Mouse (Mus musculus): ENCODE measurements at regions not wholly inside any gene's neighbourhood (a gene's known extent, or its start where the extent isn't known, plus 50 kb on each side); places are given as distances from the start of the nearest gene placed in this dataset.
A peak's percentile ranks its signal among the peaks of the same experiment; 100 is the strongest.

GRCm38 (mm10) chr7:98768460-98768859, 65.6 kb downstream of the Thap12 start:
- Histone ChIP-seq H3K79me2 (ENCODE audit: control insufficient read depth, insufficient read depth) (no peaks in the 10 kb centered on the region), H3K4me3 (no peak overlapping the region), H3K27me3 (ENCODE audit: control insufficient read depth, insufficient read depth, insufficient read length) (peaks cover 8% of the 10 kb centered on the region), H3ac (ENCODE audit: control insufficient read depth, insufficient read length) (no peak overlapping the region), H3K36me3 (ENCODE audit: control insufficient read depth, insufficient read depth) (no peaks in the 10 kb centered on the region), H3K4me2 (ENCODE audit: low read depth) (no peak overlapping the region)
- TF ChIP-seq TCF3 (IDR thresholded peaks at IDR 0.05; ENCODE audit: insufficient read length, low read depth) (no peak), USF1 (IDR thresholded peaks at IDR 0.05; ENCODE audit: low read depth) (peak; percentile 55)

GRCm38 (mm10) chr7:98769111-98769734, 65.7 kb upstream of the Wnt11 start:
- H3K4me2 ChIP-seq (ENCODE audit: low read depth), result no peak overlapping the region
- no peak for TF ChIP-seq MYOG (IDR thresholded peaks at IDR 0.05; ENCODE audit: control insufficient read depth in 1 of 3, insufficient read depth in 1 of 3, insufficient read length in 2 of 3, low read depth in 2 of 3)
- TF ChIP-seq TCF3 (IDR thresholded peaks at IDR 0.05; ENCODE audit: insufficient read length, low read depth), result no peak
- TF ChIP-seq CEBPB (IDR thresholded peaks at IDR 0.05; ENCODE audit: insufficient read depth, poor library complexity, severe bottlenecking), result no peak
- no peak for TF ChIP-seq POLR2A (IDR thresholded peaks at IDR 0.05; ENCODE audit: insufficient read length, low read depth)
- no peak for TF ChIP-seq TCF12 (IDR thresholded peaks at IDR 0.05; ENCODE audit: insufficient read depth, poor library complexity, severe bottlenecking)
- TF ChIP-seq SRF (IDR thresholded peaks at IDR 0.05; ENCODE audit: control insufficient read depth, insufficient read length, low read depth), result no peak
- TF ChIP-seq E2F4 (IDR thresholded peaks at IDR 0.05; ENCODE audit: insufficient read depth), result no peak
- no peak for TF ChIP-seq REST (IDR thresholded peaks at IDR 0.05; ENCODE audit: insufficient read depth, insufficient read length)
- no peak for TF ChIP-seq USF1 (IDR thresholded peaks at IDR 0.05; ENCODE audit: low read depth)
- TF ChIP-seq POLR2AphosphoS2 (IDR thresholded peaks at IDR 0.05; ENCODE audit: insufficient read length, low read depth), result no peak
- no peak for TF ChIP-seq MAX (IDR thresholded peaks at IDR 0.05; ENCODE audit: low read depth)
- TF ChIP-seq MYOD1 (IDR thresholded peaks at IDR 0.05; ENCODE audit: control insufficient read depth in 1 of 3, insufficient read length in 2 of 3, low read depth in 2 of 3), result no peak
- no peak overlapping the region for H3ac ChIP-seq (ENCODE audit: control insufficient read depth, insufficient read length)
- no peaks in the 10 kb centered on the region for H3K36me3 ChIP-seq (ENCODE audit: control insufficient read depth, insufficient read depth)
- no peaks in the 10 kb centered on the region for H3K79me2 ChIP-seq (ENCODE audit: control insufficient read depth, insufficient read depth)
- H3K27me3 ChIP-seq (ENCODE audit: control insufficient read depth, insufficient read depth, insufficient read length), result peaks cover 2% of the 10 kb centered on the region
- H3K4me3 ChIP-seq, result no peak overlapping the region

GRCm38 (mm10) chr7:98770257-98770890, 64.5 kb upstream of the Wnt11 start:
- no peak for TF ChIP-seq SRF (IDR thresholded peaks at IDR 0.05; ENCODE audit: control insufficient read depth, insufficient read length, low read depth)
- no peak for TF ChIP-seq E2F4 (IDR thresholded peaks at IDR 0.05; ENCODE audit: insufficient read depth)
- no peak for TF ChIP-seq TCF3 (IDR thresholded peaks at IDR 0.05; ENCODE audit: insufficient read length, low read depth)
- TF ChIP-seq POLR2AphosphoS2 (IDR thresholded peaks at IDR 0.05; ENCODE audit: insufficient read length, low read depth), result no peak
- TF ChIP-seq CEBPB (IDR thresholded peaks at IDR 0.05; ENCODE audit: insufficient read depth, poor library complexity, severe bottlenecking), result no peak
- no peak for TF ChIP-seq USF1 (IDR thresholded peaks at IDR 0.05; ENCODE audit: low read depth)
- TF ChIP-seq POLR2A (IDR thresholded peaks at IDR 0.05; ENCODE audit: insufficient read length, low read depth), result no peak
- TF ChIP-seq TCF12 (IDR thresholded peaks at IDR 0.05; ENCODE audit: insufficient read depth, poor library complexity, severe bottlenecking), result no peak
- no peak for TF ChIP-seq MYOG (IDR thresholded peaks at IDR 0.05; ENCODE audit: control insufficient read depth in 1 of 3, insufficient read depth in 1 of 3, insufficient read length in 2 of 3, low read depth in 2 of 3)
- H3K36me3 ChIP-seq (ENCODE audit: control insufficient read depth, insufficient read depth), result no peaks in the 10 kb centered on the region

GRCm38 (mm10) chr7:98771134-98771775, 63.7 kb upstream of the Wnt11 start:
- TF ChIP-seq CEBPB (IDR thresholded peaks at IDR 0.05; ENCODE audit: insufficient read depth, poor library complexity, severe bottlenecking) (no peak), MYOG (IDR thresholded peaks at IDR 0.05; ENCODE audit: control insufficient read depth in 1 of 3, insufficient read depth in 1 of 3, insufficient read length in 2 of 3, low read depth in 2 of 3) (no peak), USF1 (IDR thresholded peaks at IDR 0.05; ENCODE audit: low read depth) (no peak), MYOD1 (IDR thresholded peaks at IDR 0.05; ENCODE audit: control insufficient read depth in 1 of 3, insufficient read length in 2 of 3, low read depth in 2 of 3) (no peak), POLR2AphosphoS2 (IDR thresholded peaks at IDR 0.05; ENCODE audit: insufficient read length, low read depth) (no peak), REST (IDR thresholded peaks at IDR 0.05; ENCODE audit: insufficient read depth, insufficient read length) (no peak), E2F4 (IDR thresholded peaks at IDR 0.05; ENCODE audit: insufficient read depth) (no peak), TCF3 (IDR thresholded peaks at IDR 0.05; ENCODE audit: insufficient read length, low read depth) (no peak), MAX (IDR thresholded peaks at IDR 0.05; ENCODE audit: low read depth) (no peak), POLR2A (IDR thresholded peaks at IDR 0.05; ENCODE audit: insufficient read length, low read depth) (no peak), TCF12 (IDR thresholded peaks at IDR 0.05; ENCODE audit: insufficient read depth, poor library complexity, severe bottlenecking) (no peak), SRF (IDR thresholded peaks at IDR 0.05; ENCODE audit: control insufficient read depth, insufficient read length, low read depth) (no peak)
- Histone ChIP-seq H3K36me3 (ENCODE audit: control insufficient read depth, insufficient read depth) (no peaks in the 10 kb centered on the region), H3ac (ENCODE audit: control insufficient read depth, insufficient read length) (no peak overlapping the region), H3K79me2 (ENCODE audit: control insufficient read depth, insufficient read depth) (no peaks in the 10 kb centered on the region), H3K4me2 (ENCODE audit: low read depth) (no peak overlapping the region), H3K27me3 (ENCODE audit: control insufficient read depth, insufficient read depth, insufficient read length) (peaks cover 6% of the 10 kb centered on the region), H3K4me3 (no peak overlapping the region)

More at GRCm38 (mm10) chr7:98770257-98770890, 64.5 kb upstream of the Wnt11 start:
- Histone ChIP-seq H3K4me2 (ENCODE audit: low read depth) (no peak overlapping the region), H3K4me3 (no peak overlapping the region), H3K79me2 (ENCODE audit: control insufficient read depth, insufficient read depth) (no peaks in the 10 kb centered on the region), H3ac (ENCODE audit: control insufficient read depth, insufficient read length) (no peak overlapping the region), H3K27me3 (ENCODE audit: control insufficient read depth, insufficient read depth, insufficient read length) (no peaks in the 10 kb centered on the region)
